Mouse (Mus musculus): Measurements from ENCODE around the gene Brf1. TPM values are rescaled to one million over a fixed set of nuclear protein-coding genes. Genes with fewer than 3 reads are reported as not detected.

Gene Brf1
- polyA plus RNA-seq, 1 experiment from 2014 or later: 61.7 TPM

GRCm38 (mm10) chr12:112911701-112912100 is 88.8 kb downstream of the Brf1 start:
- H3K9ac ChIP-seq: no peak overlapping the region

More at GRCm38 (mm10) chr12:112911701-112912100, 88.8 kb downstream of the Brf1 start:
- H3K27me3 ChIP-seq: no peaks in the 10 kb centered on the region
- no peak overlapping the region for H3K4me2 ChIP-seq
- no peak for ATAC-seq (ENCODE audit: insufficient number of reproducible peaks, low FRiP score, low TSS enrichment, low read depth)
- H3K36me3 ChIP-seq: peaks cover 15% of the 10 kb centered on the region
- no peak overlapping the region for H3K27ac ChIP-seq
- no peaks in the 10 kb centered on the region for H3K4me1 ChIP-seq
- WGBS: 88% methylated on average over 17 of the region's 17 CpGs
- no peak overlapping the region for H3K4me3 ChIP-seq
- no peaks in the 10 kb centered on the region for H3K9me3 ChIP-seq

Small RNA genes lying within 50 kb of the gene (microRNA-seq; reads per million reads assigned to microRNA genes)
- not detected for gene Mir6941

Other genes with a start within 250 kb of the Brf1 start
- gene Pld4, start 240.0 kb downstream of the Brf1 start, polyA plus RNA-seq (2015; fragmentation: Nextera tagmentation; extraction: Ambion mirVana): 13.1 and 14.5 TPM in 2 replicates
- 9.4 and 9.8 TPM in 2 replicates for gene Ahnak2, start 198.0 kb downstream of the Brf1 start, polyA plus RNA-seq (2015; fragmentation: Nextera tagmentation; extraction: Ambion mirVana)
- gene Clba1, start 191.8 kb downstream of the Brf1 start, polyA plus RNA-seq (2015; fragmentation: Nextera tagmentation; extraction: Ambion mirVana): 5.9 and 6.4 TPM in 2 replicates
- 105 TPM in 2 replicates for gene Cdca4, start 171.3 kb downstream of the Brf1 start, polyA plus RNA-seq (2015; fragmentation: Nextera tagmentation; extraction: Ambion mirVana)
- gene Gpr132, start 132.5 kb downstream of the Brf1 start, polyA plus RNA-seq (2015; fragmentation: Nextera tagmentation; extraction: Ambion mirVana): 0.20 and 0.41 TPM in 2 replicates
- gene Jag2, start 70.9 kb downstream of the Brf1 start, polyA plus RNA-seq (2015; fragmentation: Nextera tagmentation; extraction: Ambion mirVana): 10.3 and 11.6 TPM in 2 replicates
- 70.5 and 71.2 TPM in 2 replicates for gene Nudt14, start 58.6 kb downstream of the Brf1 start, polyA plus RNA-seq (2015; fragmentation: Nextera tagmentation; extraction: Ambion mirVana)
- 25.4 and 26.3 TPM in 2 replicates for gene Btbd6, start 24.2 kb downstream of the Brf1 start, polyA plus RNA-seq (2015; fragmentation: Nextera tagmentation; extraction: Ambion mirVana)
- gene Pacs2, start 13.8 kb upstream of the Brf1 start, polyA plus RNA-seq (2015; fragmentation: Nextera tagmentation; extraction: Ambion mirVana): 12.9 and 13.8 TPM in 2 replicates
- gene Tex22, start 73.8 kb upstream of the Brf1 start, polyA plus RNA-seq (2015; fragmentation: Nextera tagmentation; extraction: Ambion mirVana): 0.19 TPM in 1 of 2 replicates, not detected in the other
- gene Mta1, start 97.6 kb upstream of the Brf1 start, polyA plus RNA-seq (2015; fragmentation: Nextera tagmentation; extraction: Ambion mirVana): 10.6 and 12.9 TPM in 2 replicates
- gene Crip2, start 139.5 kb upstream of the Brf1 start, polyA plus RNA-seq (2015; fragmentation: Nextera tagmentation; extraction: Ambion mirVana): 113 and 182 TPM in 2 replicates
- 560 and 613 TPM in 2 replicates for gene Crip1, start 145.6 kb upstream of the Brf1 start, polyA plus RNA-seq (2015; fragmentation: Nextera tagmentation; extraction: Ambion mirVana)
- 25.4 and 28.5 TPM in 2 replicates for gene Tedc1, start 155.7 kb upstream of the Brf1 start, polyA plus RNA-seq (2015; fragmentation: Nextera tagmentation; extraction: Ambion mirVana)
- gene Tmem121, start 185.2 kb upstream of the Brf1 start, polyA plus RNA-seq (2015; fragmentation: Nextera tagmentation; extraction: Ambion mirVana): 12.7 and 17.1 TPM in 2 replicates